Mouse (Mus musculus): ENCODE data around the gene Serpina5. TPM values are rescaled to one million over a fixed set of nuclear protein-coding genes. Genes with fewer than 3 reads are reported as not detected.
"Not testable (repeated sequence)": the region's sequence is repeated elsewhere in the genome, so short reads cannot be mapped to it uniquely, and the experiment has no call there.

The Serpina5 gene
- total RNA-seq (2015; ENCODE audit: low replicate concordance) = not detected in 2 replicates
- not detected in 2 replicates for total RNA-seq (2017; ENCODE audit: low replicate concordance)

- ATAC-seq (replicated peaks; ENCODE audit: low FRiP score, poor library complexity, severe bottlenecking) = no peak
Measured at GRCm38 (mm10) chr12:104100768-104101167, at the start of gene Serpina5. TSS of gene Serpina5 (plus strand) at chr12:104101113.

- ATAC-seq (replicated peaks; ENCODE audit: low FRiP score, poor library complexity, severe bottlenecking) = no peak
Measured at GRCm38 (mm10) chr12:104053995-104054394, 46.9 kb upstream of the Serpina5 start.

GRCm38 (mm10) chr12:104055755-104056154 is 45.2 kb upstream of the Serpina5 start:
- ATAC-seq (replicated peaks; ENCODE audit: low FRiP score, poor library complexity, severe bottlenecking) = no peak

GRCm38 (mm10) chr12:104057050-104057449 is 43.9 kb upstream of the Serpina5 start:
- ATAC-seq (replicated peaks; ENCODE audit: low FRiP score, poor library complexity, severe bottlenecking) = no peak

- no peak for ATAC-seq (replicated peaks; ENCODE audit: low FRiP score, poor library complexity, severe bottlenecking)
Measured at GRCm38 (mm10) chr12:104057531-104057930, 43.4 kb upstream of the Serpina5 start.

GRCm38 (mm10) chr12:104060126-104060525 is 40.8 kb upstream of the Serpina5 start:
- no peak for ATAC-seq (replicated peaks; ENCODE audit: low FRiP score, poor library complexity, severe bottlenecking)

- ATAC-seq (replicated peaks; ENCODE audit: low FRiP score, poor library complexity, severe bottlenecking) = no peak
Measured at GRCm38 (mm10) chr12:104061862-104062261, 39.1 kb upstream of the Serpina5 start.

GRCm38 (mm10) chr12:104064532-104064931 is 36.4 kb upstream of the Serpina5 start:
- no peak for ATAC-seq (replicated peaks; ENCODE audit: low FRiP score, poor library complexity, severe bottlenecking)

- ATAC-seq (replicated peaks; ENCODE audit: low FRiP score, poor library complexity, severe bottlenecking) = no peak
Measured at GRCm38 (mm10) chr12:104064996-104065395, 35.9 kb upstream of the Serpina5 start.

GRCm38 (mm10) chr12:104066241-104066640 is 34.7 kb upstream of the Serpina5 start:
- ATAC-seq (replicated peaks; ENCODE audit: low FRiP score, poor library complexity, severe bottlenecking) = no peak

- ATAC-seq (replicated peaks; ENCODE audit: low FRiP score, poor library complexity, severe bottlenecking) = no peak
Measured at GRCm38 (mm10) chr12:104067549-104067948, 33.4 kb upstream of the Serpina5 start.

GRCm38 (mm10) chr12:104069620-104070019 is 31.3 kb upstream of the Serpina5 start:
- no peak for ATAC-seq (replicated peaks; ENCODE audit: low FRiP score, poor library complexity, severe bottlenecking)

- ATAC-seq (replicated peaks; ENCODE audit: low FRiP score, poor library complexity, severe bottlenecking) = no peak
Measured at GRCm38 (mm10) chr12:104071708-104072107, 29.2 kb upstream of the Serpina5 start.

GRCm38 (mm10) chr12:104072286-104072685 is 28.6 kb upstream of the Serpina5 start:
- ATAC-seq (replicated peaks; ENCODE audit: low FRiP score, poor library complexity, severe bottlenecking) = no peak

GRCm38 (mm10) chr12:104090119-104090518 is 10.8 kb upstream of the Serpina5 start:
- ATAC-seq (replicated peaks; ENCODE audit: low FRiP score, poor library complexity, severe bottlenecking) = no peak

GRCm38 (mm10) chr12:104091303-104091702 is 9.6 kb upstream of the Serpina5 start:
- no peak for ATAC-seq (replicated peaks; ENCODE audit: low FRiP score, poor library complexity, severe bottlenecking)

GRCm38 (mm10) chr12:104105847-104106246 is 4.9 kb downstream of the Serpina5 start:
- ATAC-seq (replicated peaks; ENCODE audit: low FRiP score, poor library complexity, severe bottlenecking) = no peak

GRCm38 (mm10) chr12:104106919-104107318 is 6.0 kb downstream of the Serpina5 start:
- no peak for ATAC-seq (replicated peaks; ENCODE audit: low FRiP score, poor library complexity, severe bottlenecking)

- no peak for ATAC-seq (replicated peaks; ENCODE audit: low FRiP score, poor library complexity, severe bottlenecking)
Measured at GRCm38 (mm10) chr12:104108507-104108906, 7.6 kb downstream of the Serpina5 start.

- not testable (repeated sequence) for ATAC-seq (replicated peaks; ENCODE audit: low FRiP score, poor library complexity, severe bottlenecking)
Measured at GRCm38 (mm10) chr12:104112333-104112732, 11.4 kb downstream of the Serpina5 start, which contains the start of gene Serpina3a. TSS of gene Serpina3a (plus strand) at chr12:104112724.

GRCm38 (mm10) chr12:104114921-104115579 is 14.1 kb downstream of the Serpina5 start:
- ATAC-seq (replicated peaks; ENCODE audit: low FRiP score, poor library complexity, severe bottlenecking) = no peak

- ATAC-seq (replicated peaks; ENCODE audit: low FRiP score, poor library complexity, severe bottlenecking) = no peak
Measured at GRCm38 (mm10) chr12:104123097-104123496, 22.2 kb downstream of the Serpina5 start.

Measured in erythroblast, adult 5-6 weeks (primary cell).